Mouse (Mus musculus): ENCODE measurements around the gene Bik. TPM values are rescaled to one million over a fixed set of nuclear protein-coding genes. Genes with fewer than 3 reads are reported as not detected.
A peak's percentile ranks its signal among the peaks of the same experiment; 100 is the strongest.

Gene Bik
- polyA plus RNA-seq, 1 experiment from 2014 or later = 15.2 TPM

DNA sequence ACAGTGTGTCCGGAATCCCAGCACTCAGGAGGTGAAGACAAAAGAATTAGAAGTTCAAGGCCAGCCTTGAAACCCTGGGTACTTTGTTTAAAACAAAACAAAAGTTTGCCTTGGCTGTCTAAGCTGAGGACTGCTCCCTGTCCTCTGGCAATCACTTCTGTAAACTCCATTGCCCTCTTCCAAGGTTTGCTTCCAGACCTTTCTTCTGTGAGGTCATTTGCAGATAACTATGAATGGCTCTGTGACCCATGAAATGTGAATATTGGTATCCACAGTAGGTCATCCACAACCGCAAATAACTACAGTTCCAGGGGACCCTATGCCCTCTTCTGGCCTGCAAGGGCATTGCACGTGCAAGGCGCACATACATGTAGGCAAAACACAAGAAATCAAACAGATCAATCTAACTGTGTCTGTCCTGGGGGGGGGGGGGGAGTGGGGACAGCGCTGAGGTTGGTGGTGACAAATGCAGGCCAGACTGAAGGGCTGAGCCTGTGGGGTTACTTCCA lies 5.4 kb downstream of the Bik start:
- 84% methylated on average over 5 of the region's 5 CpGs for WGBS
- Histone ChIP-seq H3K4me1 (peaks cover 33% of the 10 kb centered on the region), H3K9ac (no peak overlapping the region), H3K27ac (no peak overlapping the region), H3K4me3 (no peak overlapping the region), H3K36me3 (no peaks in the 10 kb centered on the region), H3K9me3 (no peaks in the 10 kb centered on the region), H3K27me3 (peaks cover 10% of the 10 kb centered on the region), H3K4me2 (no peak overlapping the region)
- no peak for ATAC-seq (ENCODE audit: borderline replicate concordance, extremely low read depth, low FRiP score, low TSS enrichment)

DNA sequence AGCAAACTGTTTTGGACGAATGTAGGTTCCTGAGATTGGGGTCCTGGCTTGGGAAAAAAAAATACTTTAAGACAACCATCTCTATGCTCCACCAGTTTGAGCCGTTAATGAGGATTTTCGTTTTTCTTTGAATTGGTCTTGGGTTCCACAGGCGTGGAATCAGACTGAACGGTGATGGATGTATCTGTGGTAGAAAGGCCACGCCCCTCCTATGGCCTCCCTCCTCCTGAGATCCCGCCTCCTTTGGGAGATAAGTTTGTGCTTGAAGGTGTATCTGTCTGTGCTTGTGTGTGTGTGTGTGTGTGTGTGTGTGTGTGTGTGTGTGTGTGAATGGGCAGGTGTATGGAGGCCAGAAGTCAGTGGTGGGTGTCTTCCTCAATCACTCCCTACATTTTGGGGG lies 5.9 kb downstream of the Bik start:
- Histone ChIP-seq H3K36me3 (no peaks in the 10 kb centered on the region), H3K4me1 (peaks cover 31% of the 10 kb centered on the region), H3K9me3 (no peaks in the 10 kb centered on the region), H3K27ac (no peak overlapping the region), H3K27me3 (peaks cover 4% of the 10 kb centered on the region), H3K4me2 (no peak overlapping the region), H3K9ac (no peak overlapping the region), H3K4me3 (no peak overlapping the region)
- WGBS = 73% methylated on average over 7 of the region's 7 CpGs
- ATAC-seq (ENCODE audit: borderline replicate concordance, extremely low read depth, low FRiP score, low TSS enrichment) = no peak

DNA sequence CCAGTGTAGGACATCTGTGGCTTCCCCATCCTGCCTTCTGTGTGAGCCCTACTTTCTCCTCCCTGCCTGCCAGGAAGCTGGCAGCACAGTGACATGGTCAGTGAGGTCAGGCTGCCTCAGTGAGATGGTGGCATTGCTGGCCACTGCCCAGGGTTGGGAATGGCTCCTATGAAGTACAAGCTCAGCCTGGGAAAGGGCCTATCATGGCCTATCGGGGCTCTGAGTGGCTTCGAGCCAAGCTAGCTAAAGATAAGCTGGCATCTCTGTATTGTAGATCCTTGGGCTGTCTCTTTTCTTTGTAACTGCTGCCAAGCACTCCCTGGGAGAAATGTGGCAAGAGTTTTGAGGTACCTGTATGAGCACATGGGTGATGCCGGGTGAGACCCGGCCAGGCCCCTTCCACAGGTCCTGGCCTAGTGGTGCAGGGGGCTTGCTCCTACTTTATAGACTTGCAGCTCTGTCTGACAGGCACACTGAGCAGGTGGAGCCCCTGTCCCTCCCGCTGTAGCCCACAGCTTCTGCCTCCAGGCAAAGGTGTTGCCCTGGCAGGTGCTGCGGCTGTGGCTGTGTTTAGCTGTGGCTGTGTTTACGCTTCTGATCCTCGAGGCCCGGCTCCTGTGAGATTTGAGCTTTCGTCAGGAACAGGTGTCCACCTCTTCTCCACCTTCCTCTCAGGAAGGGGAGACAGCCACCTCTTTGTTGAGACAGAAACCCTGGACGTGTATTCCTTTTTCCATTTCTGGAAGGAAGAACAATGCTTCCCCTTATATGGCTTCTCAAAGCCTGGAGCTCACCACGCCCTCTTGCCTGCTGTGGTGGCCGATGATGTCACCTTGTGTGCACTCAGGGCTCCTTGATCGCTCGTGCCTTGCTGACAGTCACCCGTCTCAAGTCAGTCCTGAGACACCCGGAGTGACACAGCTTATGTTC lies 8.6 kb downstream of the Bik start:
- ATAC-seq (ENCODE audit: borderline replicate concordance, extremely low read depth, low FRiP score, low TSS enrichment) = 0 out of 2 replicates have a peak, but pooled peaks have one; percentile 24

DNA sequence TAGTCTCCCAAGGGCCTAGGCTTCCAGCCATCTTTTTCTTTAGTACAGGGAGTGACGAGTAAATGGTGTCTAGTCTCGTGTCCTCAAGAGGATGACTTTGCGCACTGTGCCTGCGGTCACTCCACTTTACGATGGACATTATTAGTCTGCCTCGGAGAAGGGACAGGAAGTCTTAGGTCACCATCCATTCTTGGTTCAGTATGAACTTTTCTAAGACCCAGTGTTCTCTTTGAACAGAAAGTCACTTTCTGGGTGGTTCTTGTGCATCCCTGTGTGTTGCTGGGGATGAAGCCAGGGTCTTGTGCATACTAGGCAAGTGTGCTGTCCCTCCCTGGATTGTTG lies 9.2 kb downstream of the Bik start:
- 76% methylated on average over 6 of the region's 6 CpGs for WGBS
- H3K4me1 ChIP-seq = peaks cover 22% of the 10 kb centered on the region
- no peak overlapping the region for H3K9ac ChIP-seq
- no peak for ATAC-seq (ENCODE audit: borderline replicate concordance, extremely low read depth, low FRiP score, low TSS enrichment)
- peak overlapping the region; percentile 20; the same call in 1 of the 2 replicates for H3K27ac ChIP-seq
- H3K27me3 ChIP-seq = no peaks in the 10 kb centered on the region
- 0 out of 2 replicates have a peak overlapping the region, but pooled peaks have one; percentile 1 for H3K4me2 ChIP-seq
- H3K4me3 ChIP-seq = no peak overlapping the region
- H3K9me3 ChIP-seq = no peaks in the 10 kb centered on the region
- no peaks in the 10 kb centered on the region for H3K36me3 ChIP-seq

More for the DNA sequence above, 8.6 kb downstream of the Bik start:
- H3K4me3 ChIP-seq = no peak overlapping the region
- H3K4me1 ChIP-seq = peaks cover 27% of the 10 kb centered on the region
- peak overlapping the region; percentile 65 for H3K27ac ChIP-seq
- no peaks in the 10 kb centered on the region for H3K36me3 ChIP-seq
- H3K4me2 ChIP-seq = 0 out of 2 replicates have a peak overlapping the region, but pooled peaks have one; percentile 1
- WGBS = 48% methylated on average over 17 of the region's 17 CpGs
- no peaks in the 10 kb centered on the region for H3K27me3 ChIP-seq
- no peak overlapping the region for H3K9ac ChIP-seq
- no peaks in the 10 kb centered on the region for H3K9me3 ChIP-seq

DNA sequence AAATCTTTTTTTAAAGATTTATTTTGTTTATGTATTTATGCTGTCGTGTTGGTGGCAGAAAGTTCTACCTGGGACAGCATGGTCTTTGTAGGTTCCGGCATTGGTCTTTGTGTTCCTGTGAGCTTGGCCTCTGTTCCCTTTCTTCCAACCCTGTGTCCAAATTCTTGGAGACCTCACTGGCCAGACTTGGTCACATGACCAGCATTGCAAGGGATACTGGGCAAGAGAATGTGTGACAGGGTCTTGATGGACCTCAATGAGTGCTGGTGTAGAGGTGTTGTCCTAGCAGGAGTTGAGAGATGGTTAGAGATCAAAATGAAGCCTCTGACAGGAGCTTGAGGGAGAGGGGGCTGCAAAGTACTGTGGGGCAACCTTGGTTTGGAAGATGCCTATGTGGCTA lies 12.2 kb downstream of the Bik start:
- H3K36me3 ChIP-seq = no peaks in the 10 kb centered on the region
- no peak for ATAC-seq (ENCODE audit: borderline replicate concordance, extremely low read depth, low FRiP score, low TSS enrichment)
- H3K9me3 ChIP-seq = no peaks in the 10 kb centered on the region
- no peak overlapping the region for H3K9ac ChIP-seq
- no peak overlapping the region for H3K27ac ChIP-seq
- 97% methylated on average over 2 of the region's 2 CpGs for WGBS
- no peak overlapping the region for H3K4me2 ChIP-seq
- no peaks in the 10 kb centered on the region for H3K27me3 ChIP-seq
- no peak overlapping the region for H3K4me3 ChIP-seq
- H3K4me1 ChIP-seq = peaks cover 21% of the 10 kb centered on the region

DNA sequence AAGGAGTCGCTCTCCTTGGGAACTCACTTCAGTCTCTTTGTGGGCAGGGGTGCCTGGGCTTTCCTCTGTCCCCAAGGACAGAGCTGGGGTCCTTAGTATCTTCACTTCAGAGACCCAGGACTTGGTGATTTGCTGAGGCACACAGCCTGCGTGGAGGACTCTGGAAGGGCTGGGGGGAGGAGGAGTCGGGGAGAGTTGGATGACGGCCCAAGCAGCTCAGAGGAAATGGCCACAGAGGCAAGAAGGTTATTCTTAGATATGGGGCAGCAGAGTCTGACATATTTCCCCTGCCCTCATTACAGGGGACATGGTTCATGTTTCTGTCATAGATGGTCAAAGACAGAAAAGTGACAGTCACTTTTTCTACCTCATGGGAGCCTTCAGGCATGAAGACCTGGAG lies 13.2 kb downstream of the Bik start:
- Histone ChIP-seq H3K9me3 (no peaks in the 10 kb centered on the region), H3K4me3 (no peak overlapping the region), H3K4me2 (no peak overlapping the region), H3K27me3 (no peaks in the 10 kb centered on the region), H3K9ac (no peak overlapping the region), H3K4me1 (peaks cover 20% of the 10 kb centered on the region), H3K36me3 (0 out of 2 replicates have a peak, but pooled peaks cover 5% of the 10 kb centered on the region), H3K27ac (peak overlapping the region; percentile 47)
- peak; percentile 39; the same call in 1 of the 2 replicates for ATAC-seq (ENCODE audit: borderline replicate concordance, extremely low read depth, low FRiP score, low TSS enrichment)
- WGBS = 32% methylated on average over 4 of the region's 4 CpGs

DNA sequence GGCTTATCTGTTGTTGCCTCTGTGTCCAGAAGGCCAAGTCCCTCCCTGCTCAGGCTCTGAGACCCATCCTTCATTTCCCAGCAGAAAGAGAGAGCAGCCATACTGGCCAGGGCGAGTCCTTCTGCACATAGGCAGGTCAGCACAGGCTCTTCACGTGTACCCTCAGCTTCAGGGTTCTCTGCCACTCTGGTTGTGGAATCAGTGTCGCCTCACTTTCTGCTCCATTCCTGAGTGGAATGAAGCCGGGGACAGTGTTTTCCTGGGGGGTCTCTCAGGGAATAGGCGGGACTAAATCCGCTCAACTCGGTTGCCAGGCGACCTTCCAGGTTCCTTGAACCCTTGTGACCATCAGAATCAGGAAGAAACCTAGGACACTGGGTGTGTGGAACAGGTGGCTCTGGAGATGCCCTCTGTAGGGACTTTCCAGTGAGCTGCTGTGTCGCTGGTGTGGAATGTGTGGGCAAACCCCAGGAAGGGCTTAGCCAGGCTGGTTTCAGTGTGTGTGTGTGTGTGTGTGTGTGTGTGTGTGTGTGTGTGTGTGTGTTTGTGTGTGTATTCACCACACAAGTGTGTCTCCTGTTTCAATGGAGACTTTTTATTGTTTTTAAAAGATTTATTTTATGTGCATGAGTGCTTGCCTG lies 15.1 kb downstream of the Bik start:
- 72% methylated on average over 9 of the region's 9 CpGs for WGBS

DNA sequence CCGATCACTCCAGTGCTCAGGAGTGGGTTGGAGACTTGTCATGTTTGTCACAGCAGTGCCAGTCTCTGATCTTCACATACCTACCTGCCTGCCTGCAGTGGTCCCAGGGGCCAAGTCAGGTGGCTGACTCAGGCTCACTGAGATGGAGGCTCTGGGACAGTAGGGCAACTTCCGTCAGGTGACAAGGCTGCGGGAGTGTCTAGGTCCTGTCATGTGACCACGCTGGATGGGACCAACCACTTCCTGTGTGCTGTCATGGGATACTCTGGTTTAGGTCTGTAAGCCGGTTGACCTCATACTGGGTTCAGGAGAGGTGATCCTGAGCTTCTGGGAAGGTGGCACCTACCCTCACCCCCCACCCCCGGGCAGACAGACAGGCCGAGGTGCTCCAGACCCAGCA lies 19.4 kb downstream of the Bik start:
- H3K4me2 ChIP-seq = no peak overlapping the region
- no peak for ATAC-seq (ENCODE audit: borderline replicate concordance, extremely low read depth, low FRiP score, low TSS enrichment)
- no peak overlapping the region for H3K27ac ChIP-seq
- no peak overlapping the region for H3K4me3 ChIP-seq
- no peaks in the 10 kb centered on the region for H3K27me3 ChIP-seq
- 88% methylated on average over 7 of the region's 7 CpGs for WGBS
- no peak overlapping the region for H3K9ac ChIP-seq
- H3K36me3 ChIP-seq = peaks cover 56% of the 10 kb centered on the region
- no peaks in the 10 kb centered on the region for H3K9me3 ChIP-seq
- no peaks in the 10 kb centered on the region for H3K4me1 ChIP-seq

More for the DNA sequence above, 15.1 kb downstream of the Bik start:
- Histone ChIP-seq H3K9ac (no peak overlapping the region), H3K27ac (no peak overlapping the region), H3K27me3 (no peaks in the 10 kb centered on the region), H3K9me3 (no peaks in the 10 kb centered on the region), H3K4me1 (peaks cover 10% of the 10 kb centered on the region), H3K4me3 (no peak overlapping the region), H3K36me3 (peaks cover 14% of the 10 kb centered on the region), H3K4me2 (no peak overlapping the region)
- ATAC-seq (ENCODE audit: borderline replicate concordance, extremely low read depth, low FRiP score, low TSS enrichment) = no peak

DNA sequence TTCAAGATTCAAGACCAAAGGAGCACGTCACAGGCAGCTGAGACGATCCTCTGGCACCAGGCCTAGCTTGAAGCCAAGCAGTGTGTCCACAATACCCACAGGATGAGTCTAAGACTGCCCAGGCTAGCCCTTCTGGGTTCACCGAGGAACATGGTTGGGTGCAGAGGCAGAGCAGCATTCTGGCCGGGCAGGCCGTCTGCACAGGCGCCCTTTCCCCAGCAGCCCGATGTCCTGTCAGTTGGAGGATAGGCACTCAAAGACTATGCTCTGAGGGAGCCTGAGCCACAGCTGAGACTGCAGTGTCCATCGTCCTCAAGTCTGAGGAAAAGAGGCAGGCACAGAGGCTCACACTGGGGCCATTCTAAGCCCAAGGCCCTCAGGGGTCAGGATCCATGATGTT lies 20.5 kb downstream of the Bik start:
- Histone ChIP-seq H3K9me3 (no peaks in the 10 kb centered on the region), H3K4me1 (no peaks in the 10 kb centered on the region), H3K27me3 (no peaks in the 10 kb centered on the region), H3K27ac (no peak overlapping the region), H3K9ac (no peak overlapping the region), H3K36me3 (peaks cover 56% of the 10 kb centered on the region), H3K4me3 (no peak overlapping the region), H3K4me2 (no peak overlapping the region)
- WGBS = 86% methylated on average over 8 of the region's 8 CpGs
- ATAC-seq (ENCODE audit: borderline replicate concordance, extremely low read depth, low FRiP score, low TSS enrichment) = no peak

DNA sequence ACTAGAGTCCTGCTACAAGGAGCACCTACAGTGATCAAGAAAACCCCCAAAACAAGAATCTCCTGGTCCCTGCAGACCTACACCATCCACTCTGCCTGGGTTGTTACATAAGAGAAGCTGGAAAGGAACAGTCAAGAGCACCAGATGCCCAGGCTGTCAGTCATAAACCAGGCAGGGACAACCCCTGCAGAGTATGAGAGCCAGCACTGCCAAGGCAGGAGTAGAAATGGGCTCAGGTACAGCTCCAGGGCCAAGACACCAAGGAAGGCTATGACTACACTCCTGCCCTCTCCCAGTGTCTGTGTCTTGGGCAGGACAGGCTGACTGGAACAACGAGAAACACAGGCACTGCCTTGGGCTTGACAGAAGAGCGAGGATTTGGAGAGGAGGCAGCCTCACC lies 23.5 kb downstream of the Bik start:
- Histone ChIP-seq H3K27ac (no peak overlapping the region), H3K27me3 (no peaks in the 10 kb centered on the region), H3K9ac (no peak overlapping the region), H3K4me1 (peaks cover 7% of the 10 kb centered on the region), H3K4me2 (no peak overlapping the region), H3K36me3 (peaks cover 51% of the 10 kb centered on the region), H3K9me3 (no peaks in the 10 kb centered on the region), H3K4me3 (no peak overlapping the region)
- ATAC-seq (ENCODE audit: borderline replicate concordance, extremely low read depth, low FRiP score, low TSS enrichment) = no peak
- 74% methylated on average over 2 of the region's 2 CpGs for WGBS

DNA sequence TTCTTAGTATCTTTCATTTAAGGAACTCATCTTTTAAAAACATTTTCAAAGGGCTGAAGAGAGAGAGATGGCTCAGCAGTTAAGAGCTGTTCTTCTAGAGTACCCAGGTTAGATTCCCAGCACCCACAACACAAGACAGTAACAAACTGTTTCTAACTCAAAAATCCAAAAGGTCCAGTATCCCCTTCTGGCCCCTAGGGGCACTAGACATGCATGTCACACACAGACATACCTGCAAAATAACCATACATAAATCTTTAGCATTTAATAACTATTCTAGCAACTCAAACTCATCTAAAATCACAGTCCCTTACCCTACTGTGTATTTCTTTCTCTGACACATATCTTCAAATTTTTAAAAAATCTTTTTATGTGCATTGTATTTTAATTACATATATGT lies 27.2 kb downstream of the Bik start:
- no peaks in the 10 kb centered on the region for H3K9me3 ChIP-seq
- H3K4me3 ChIP-seq = no peak overlapping the region
- peaks cover 7% of the 10 kb centered on the region for H3K4me1 ChIP-seq
- no peak overlapping the region for H3K4me2 ChIP-seq
- H3K27ac ChIP-seq = no peak overlapping the region
- no peak for ATAC-seq (ENCODE audit: borderline replicate concordance, extremely low read depth, low FRiP score, low TSS enrichment)
- H3K9ac ChIP-seq = no peak overlapping the region
- H3K27me3 ChIP-seq = no peaks in the 10 kb centered on the region
- peaks cover 21% of the 10 kb centered on the region for H3K36me3 ChIP-seq

Measured in lung, embryonic 15.5 days (tissue).